Mouse (Mus musculus): Measurements from ENCODE around the gene Reg3g. TPM values are rescaled to one million over a fixed set of nuclear protein-coding genes. Genes with fewer than 3 reads are reported as not detected.
"Not testable (repeated sequence)": the region's sequence is repeated elsewhere in the genome, so short reads cannot be mapped to it uniquely, and the experiment has no call there.

Gene Reg3g
- total RNA-seq (2021): not detected
- long read RNA-seq, experiment 1: 0 reads
- long read RNA-seq, experiment 2: 0 reads

- no peak for DNase-seq
These were observed at the start of gene Reg3g for GRCm38 (mm10) chr6:78468772-78469171. TSS of gene Reg3g (minus strand) at chr6:78468872.

- DNase-seq: no peak
These were observed 47.2 kb upstream of the Reg3g start for GRCm38 (mm10) chr6:78515777-78516446.

GRCm38 (mm10) chr6:78512833-78513232 is 44.2 kb upstream of the Reg3g start:
- DNase-seq: peak; percentile 28

GRCm38 (mm10) chr6:78510173-78510900 is 41.7 kb upstream of the Reg3g start:
- no peak for DNase-seq

- DNase-seq: no peak
These were observed 37.1 kb upstream of the Reg3g start for GRCm38 (mm10) chr6:78505745-78506144.

GRCm38 (mm10) chr6:78494633-78495032 is 26.0 kb upstream of the Reg3g start:
- no peak for DNase-seq

- DNase-seq: no peak
These were observed 615 bp upstream of the Reg3g start for GRCm38 (mm10) chr6:78469287-78469686.

GRCm38 (mm10) chr6:78463266-78463665 is 5.4 kb downstream of the Reg3g start:
- DNase-seq: no peak

GRCm38 (mm10) chr6:78462360-78462759 is 6.3 kb downstream of the Reg3g start:
- no peak for DNase-seq

- no peak for DNase-seq
These were observed 8.4 kb downstream of the Reg3g start for GRCm38 (mm10) chr6:78460191-78460825.

- DNase-seq: no peak
These were observed 15.9 kb downstream of the Reg3g start for GRCm38 (mm10) chr6:78452804-78453203.

GRCm38 (mm10) chr6:78448409-78448808 is 20.3 kb downstream of the Reg3g start:
- no peak for DNase-seq

GRCm38 (mm10) chr6:78447202-78447601 is 21.5 kb downstream of the Reg3g start:
- DNase-seq: no peak

- no peak for DNase-seq
These were observed 43.2 kb downstream of the Reg3g start for GRCm38 (mm10) chr6:78425497-78425896.

GRCm38 (mm10) chr6:78422411-78422810 is 46.3 kb downstream of the Reg3g start, which contains the start of gene Reg1:
TSS of gene Reg1 (plus strand) at chr6:78422711.
- not testable (repeated sequence) for DNase-seq

Other genes starting within 250 kb of the Reg3g start
- not detected for gene Reg3b, start 98.2 kb downstream of the Reg3g start, total RNA-seq (2021)
- gene Reg3d, start 90.0 kb downstream of the Reg3g start, total RNA-seq (2021): not detected
- not detected for gene Reg3a, start 88.2 kb downstream of the Reg3g start, total RNA-seq (2021)
- gene Reg2, start 73.2 kb downstream of the Reg3g start, total RNA-seq (2021): not detected
- not detected for gene Reg1, start 46.2 kb downstream of the Reg3g start, total RNA-seq (2021)